Mouse (Mus musculus) adrenal gland, postnatal 4 days (tissue): ENCODE measurements around the gene Ptprc. TPM values are rescaled to one million over a fixed set of nuclear protein-coding genes. Genes with fewer than 3 reads are reported as not detected.

Source experiments
- DNase-seq, 2 experiments: peaks; one replicate each; pipeline ENCODE4 v3.0.0; 2021 to 2022; ENCODE audit warnings: low spot score in 2 of 2, mixed read lengths in 2 of 2
- long read RNA-seq, 2 experiments: library from polyadenylated mRNA; stranded (forward); transcript quantifications; one replicate each; pipeline ENCODE4 v2.0.0; 2021
- total RNA-seq, 2 experiments: library from RNA; stranded (reverse); gene quantifications; 2 replicates each; pipeline ENCODE4 v1.2.3; 2021

Ptprc gene
- 1 to 10 TPM; 7.4 to 7.6 TPM for total RNA-seq
- long read RNA-seq, experiment 1: 0 reads
- long read RNA-seq, experiment 2, partial matches to known transcripts: 5 of 5 reads
- long read RNA-seq, experiment 2, other reads (novel, unspliced or antisense): 0 of 5 reads

GRCm38 (mm10) chr1:138175494-138175893, at the start of gene Ptprc:
Gene Ptprc (minus strand): TSS chr1:138175708.
- DNase-seq: no peak

- DNase-seq: no peak
These were observed 39.4 kb upstream of the Ptprc start for GRCm38 (mm10) chr1:138214736-138215458.

- DNase-seq: no peak
These were observed 35.0 kb upstream of the Ptprc start for GRCm38 (mm10) chr1:138210387-138211024.

- DNase-seq: no peak
These were observed 34.2 kb upstream of the Ptprc start for GRCm38 (mm10) chr1:138209751-138210150.

- no peak for DNase-seq
These were observed 30.5 kb upstream of the Ptprc start for GRCm38 (mm10) chr1:138206041-138206440.

- no peak for DNase-seq
These were observed 16.4 kb upstream of the Ptprc start for GRCm38 (mm10) chr1:138191689-138192508.

GRCm38 (mm10) chr1:138188131-138188530, 12.6 kb upstream of the Ptprc start:
- DNase-seq: no peak

GRCm38 (mm10) chr1:138185904-138186303, 10.4 kb upstream of the Ptprc start:
- DNase-seq: no peak

GRCm38 (mm10) chr1:138180081-138180480, 4.6 kb upstream of the Ptprc start:
- DNase-seq: no peak

- no peak for DNase-seq
These were observed 609 bp downstream of the Ptprc start for GRCm38 (mm10) chr1:138174705-138175492.

GRCm38 (mm10) chr1:138174143-138174542, 1.4 kb downstream of the Ptprc start:
- no peak for DNase-seq

GRCm38 (mm10) chr1:138173669-138174068, 1.8 kb downstream of the Ptprc start:
- DNase-seq: no peak

- DNase-seq: no peak
These were observed 3.0 kb downstream of the Ptprc start for GRCm38 (mm10) chr1:138172547-138172946.

GRCm38 (mm10) chr1:138172096-138172495, 3.4 kb downstream of the Ptprc start:
- no peak for DNase-seq

- no peak for DNase-seq
These were observed 9.2 kb downstream of the Ptprc start for GRCm38 (mm10) chr1:138166233-138166771.

- DNase-seq: no peak
These were observed 12.9 kb downstream of the Ptprc start for GRCm38 (mm10) chr1:138162638-138163037.

- DNase-seq: no peak
These were observed 16.6 kb downstream of the Ptprc start for GRCm38 (mm10) chr1:138158921-138159320.

- DNase-seq: no peak
These were observed 17.3 kb downstream of the Ptprc start for GRCm38 (mm10) chr1:138158236-138158635.

GRCm38 (mm10) chr1:138157709-138158108, 17.8 kb downstream of the Ptprc start:
- DNase-seq: no peak

GRCm38 (mm10) chr1:138157008-138157407, 18.5 kb downstream of the Ptprc start:
- no peak for DNase-seq
